Mouse (Mus musculus) testis, adult 2 months (tissue): ENCODE measurements around the gene Sox5.

Experiments
- CTCF ChIP-seq: fragments of 200-500 bp; IDR thresholded peaks from 2 replicates; pipeline ENCODE4 v1.5.1; 2012; ENCODE audit warnings: low read depth, mild to moderate bottlenecking, inconsistent platforms, low read length, moderate library complexity; ENCODE audit not compliant: control insufficient read depth, insufficient read depth, insufficient replicate concordance
- POLR2A ChIP-seq: fragments of 200-500 bp; IDR thresholded peaks from 2 replicates; pipeline ENCODE4 v1.6.1; 2012; ENCODE audit warnings: low read depth, mild to moderate bottlenecking, inconsistent platforms, low read length, moderate library complexity; ENCODE audit not compliant: control insufficient read depth

DNA sequence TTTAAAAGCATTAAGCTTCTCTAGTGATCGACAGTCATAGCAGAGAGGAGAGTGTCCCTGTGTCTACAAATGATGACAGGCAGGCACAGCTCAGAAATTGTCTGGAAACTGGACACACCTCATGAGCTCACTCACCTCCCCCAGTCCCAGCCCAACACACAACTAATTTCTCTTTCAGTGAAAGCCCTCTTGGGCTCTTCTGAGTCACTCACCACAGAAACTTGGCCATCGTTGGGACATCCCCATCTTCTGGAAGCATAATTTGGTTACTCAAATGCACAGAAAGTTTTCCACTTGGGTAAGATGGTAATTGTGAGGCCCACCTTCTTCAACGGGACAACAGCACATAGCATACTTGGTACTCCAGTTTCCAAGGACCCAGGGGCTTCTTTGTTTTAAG, 92.7 kb downstream of the Sox5 start:
- TF ChIP-seq CTCF: no peak
- TF ChIP-seq POLR2A: no peak
